Mouse (Mus musculus) lung, postnatal 4 days (tissue): Measurements from ENCODE around the gene Fbl.
A peak's percentile ranks its signal among the peaks of the same experiment; 100 is the strongest.
"Not testable (repeated sequence)": the region's sequence is repeated elsewhere in the genome, so short reads cannot be mapped to it uniquely, and the experiment has no call there.

Experiments used
- DNase-seq, 2 experiments: peaks; one replicate each; pipeline ENCODE4 v3.0.0; 2021

Fbl gene

GRCm38 (mm10) chr7:28169489-28170422 is at the start of gene Fbl:
Fbl (plus strand) TSS chr7:28169710.
- DNase-seq, result peak; percentile 93 to 95

- DNase-seq, result no peak
Observed at GRCm38 (mm10) chr7:28129166-28129565, 40.3 kb upstream of the Fbl start, which contains the start of gene 9530053A07Rik. 9530053A07Rik (plus strand) TSS chr7:28129466.

- DNase-seq, result peak in 1 of 2 experiments; percentile 33
Observed at GRCm38 (mm10) chr7:28137613-28138012, 31.9 kb upstream of the Fbl start.

- peak; percentile 54 to 73 for DNase-seq
Observed at GRCm38 (mm10) chr7:28148263-28148662, 21.2 kb upstream of the Fbl start.

GRCm38 (mm10) chr7:28149841-28150240 is 19.7 kb upstream of the Fbl start:
- no peak for DNase-seq

- DNase-seq, result peak; percentile 49 to 60
Observed at GRCm38 (mm10) chr7:28151584-28152221, 17.8 kb upstream of the Fbl start.

- DNase-seq, result not testable (repeated sequence)
Observed at GRCm38 (mm10) chr7:28153595-28153994, 15.9 kb upstream of the Fbl start.

- no peak for DNase-seq
Observed at GRCm38 (mm10) chr7:28159292-28159691, 10.2 kb upstream of the Fbl start.

- DNase-seq, result no peak
Observed at GRCm38 (mm10) chr7:28159893-28160292, 9.6 kb upstream of the Fbl start.

GRCm38 (mm10) chr7:28161163-28161749 is 8.3 kb upstream of the Fbl start:
- no peak for DNase-seq

GRCm38 (mm10) chr7:28165406-28165805 is 4.1 kb upstream of the Fbl start:
- no peak for DNase-seq

- DNase-seq, result peak; percentile 76 to 84
Observed at GRCm38 (mm10) chr7:28168320-28169115, 992 bp upstream of the Fbl start.

GRCm38 (mm10) chr7:28175358-28175757 is 5.8 kb downstream of the Fbl start:
- no peak for DNase-seq

GRCm38 (mm10) chr7:28179228-28179627 is 9.7 kb downstream of the Fbl start, which contains the start of gene Dyrk1b:
Dyrk1b (plus strand) TSS chr7:28179469.
- peak; percentile 99 for DNase-seq

- DNase-seq, result peak; percentile 95 to 97
Observed at GRCm38 (mm10) chr7:28179741-28180377, 10.3 kb downstream of the Fbl start.

- DNase-seq, result no peak
Observed at GRCm38 (mm10) chr7:28180890-28181289, 11.4 kb downstream of the Fbl start.

GRCm38 (mm10) chr7:28181376-28181775 is 11.9 kb downstream of the Fbl start:
- DNase-seq, result no peak

GRCm38 (mm10) chr7:28182320-28182719 is 12.8 kb downstream of the Fbl start:
- no peak for DNase-seq

GRCm38 (mm10) chr7:28185884-28186283 is 16.4 kb downstream of the Fbl start:
- no peak for DNase-seq

- no peak for DNase-seq
Observed at GRCm38 (mm10) chr7:28186631-28187030, 17.1 kb downstream of the Fbl start.

- DNase-seq, result no peak
Observed at GRCm38 (mm10) chr7:28191489-28191888, 22.0 kb downstream of the Fbl start.

- DNase-seq, result no peak
Observed at GRCm38 (mm10) chr7:28191903-28192302, 22.4 kb downstream of the Fbl start.
